Mouse (Mus musculus) E14TG2a.4 (cell line): ENCODE results near the gene Acy3.

Experiments
- CTCF ChIP-seq: conservative IDR thresholded peaks from 2 replicates; pipeline ENCODE4 v1.5.1; 2014; ENCODE audit warnings: low read length
- NANOG ChIP-seq: IDR thresholded peaks from 2 replicates; pipeline ENCODE4 v1.6.1; 2014; ENCODE audit warnings: borderline replicate concordance, low read length, mixed read lengths

- TF ChIP-seq CTCF (no peak), NANOG (no peak)
Measured at GRCm38 (mm10) chr19:4033742-4034141, 47.4 kb downstream of the Acy3 start.
